Mouse (Mus musculus) liver, adult 2 months (tissue): ENCODE measurements at regions not wholly inside any gene's neighbourhood (a gene's known extent, or its start where the extent isn't known, plus 50 kb on each side); places are given as distances from the start of the nearest gene placed in this dataset.

ENCODE experiments used
- DNase-seq: peaks from one replicate; pipeline ENCODE4 v3.0.0-alpha.2; 2011; ENCODE audit warnings: low read depth, low spot score; ENCODE audit errors: extremely low read depth
- H3K27ac ChIP-seq: fragments of 200-500 bp; replicated peaks from 2 replicates; pipeline ENCODE4 v1.5.1; 2012; ENCODE audit warnings: low read depth, mild to moderate bottlenecking, control low read depth, inconsistent platforms, low read length; ENCODE audit not compliant: insufficient read depth
- H3K27me3 ChIP-seq: fragments of 200-500 bp; 2 replicates; pipeline ENCODE4 v1.6.1; 2012; ENCODE audit warnings: mild to moderate bottlenecking, moderate library complexity, low read length, inconsistent platforms; ENCODE audit not compliant: control insufficient read depth, insufficient read depth
- H3K36me3 ChIP-seq: fragments of 200-500 bp; 2 replicates; pipeline ENCODE4 v1.6.1; 2012; ENCODE audit warnings: low read length, inconsistent platforms; ENCODE audit not compliant: control insufficient read depth, insufficient read depth
- H3K4me1 ChIP-seq: fragments of 200-500 bp; 2 replicates; pipeline ENCODE4 v1.6.1; 2011; ENCODE audit warnings: low read length; ENCODE audit not compliant: control insufficient read depth, insufficient read depth
- H3K4me3 ChIP-seq: fragments of 200-500 bp; 2 replicates; pipeline ENCODE4 v1.5.1; 2011; ENCODE audit warnings: low read depth, mild to moderate bottlenecking, control low read depth, low read length, moderate library complexity; ENCODE audit not compliant: insufficient read depth
- H3K79me2 ChIP-seq: fragments of 200-500 bp; 2 replicates; pipeline ENCODE4 v1.6.1; 2012; ENCODE audit warnings: inconsistent platforms, mild to moderate bottlenecking, low read length, moderate library complexity; ENCODE audit not compliant: control insufficient read depth, insufficient read depth
- H3K9ac ChIP-seq: fragments of 200-500 bp; 2 replicates; pipeline ENCODE4 v1.6.1; 2012; ENCODE audit warnings: low read depth, mild to moderate bottlenecking, control low read depth, inconsistent platforms, low read length
- CTCF ChIP-seq: fragments of 200-500 bp; IDR thresholded peaks from 2 replicates; pipeline ENCODE4 v1.5.1; 2011; ENCODE audit warnings: low read depth, low read length, control low read depth
- POLR2A ChIP-seq: fragments of 200-500 bp; IDR thresholded peaks from 2 replicates; pipeline ENCODE4 v1.6.1; 2011; ENCODE audit warnings: low read length, control low read depth; ENCODE audit not compliant: insufficient read depth; ENCODE audit errors: extremely low read depth
- WGBS: fragments of 180-500 bp; shearing (Covaris S2); methylation state at CpG from one replicate; pipeline ENCODE4 v1.1.7; 2018; 5-methylcytosine and 5-hydroxymethylcytosine counted together

DNA sequence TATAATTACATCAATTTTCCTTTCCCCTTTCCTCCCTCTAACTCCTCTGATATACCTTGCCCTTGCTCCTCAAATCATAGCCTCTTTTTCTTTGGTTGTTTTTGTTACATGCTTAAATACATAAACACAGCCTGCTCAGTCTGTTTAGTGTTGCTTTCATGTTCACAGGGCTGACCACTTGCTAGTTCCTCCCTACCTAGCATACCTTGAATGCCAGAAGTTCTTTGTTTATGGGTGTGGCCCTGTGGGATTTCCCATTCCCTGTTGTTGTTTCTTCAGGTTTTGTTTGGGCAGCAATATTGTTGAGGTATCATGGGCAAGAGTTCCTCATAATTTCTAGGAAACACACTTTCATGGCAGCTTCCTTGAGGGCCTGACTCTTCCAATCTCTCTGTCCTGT is 807.7 kb downstream of the Diaph2 start:
- no peak for DNase-seq
- H3K36me3 ChIP-seq, result no peaks in the 10 kb centered on the region
- H3K27me3 ChIP-seq, result no peaks in the 10 kb centered on the region
- TF ChIP-seq POLR2A (no peak), CTCF (no peak)
- H3K79me2 ChIP-seq, result no peaks in the 10 kb centered on the region
- H3K9ac ChIP-seq, result no peak overlapping the region
- H3K27ac ChIP-seq, result no peak overlapping the region
- no peak overlapping the region for H3K4me3 ChIP-seq
- H3K4me1 ChIP-seq, result no peaks in the 10 kb centered on the region

DNA sequence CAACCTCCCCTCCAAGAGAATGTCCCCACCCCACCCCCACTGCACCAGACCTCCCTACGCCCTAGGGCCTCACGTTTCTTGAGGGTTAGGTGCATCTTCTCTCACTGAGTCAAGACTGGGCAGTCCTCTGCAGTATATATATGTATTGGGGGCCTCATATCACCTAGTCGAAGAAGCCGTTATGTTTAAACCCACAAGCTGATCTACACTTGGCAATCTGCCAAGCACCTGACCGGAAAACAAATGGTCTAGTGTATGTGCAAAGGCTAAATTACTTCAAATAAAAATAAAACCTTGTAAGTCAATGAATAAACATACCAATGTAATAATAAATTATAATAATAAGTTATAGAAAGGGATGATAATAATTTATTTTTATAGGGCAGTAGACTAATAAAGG is 828.2 kb downstream of the Diaph2 start:
- no peak for DNase-seq
- H3K4me3 ChIP-seq, result no peak overlapping the region
- H3K9ac ChIP-seq, result no peak overlapping the region
- H3K27me3 ChIP-seq, result no peaks in the 10 kb centered on the region
- 80% methylated on average over 5 of the region's 5 CpGs for WGBS
- H3K27ac ChIP-seq, result no peak overlapping the region
- TF ChIP-seq CTCF (no peak), POLR2A (no peak)
- no peaks in the 10 kb centered on the region for H3K36me3 ChIP-seq
- no peaks in the 10 kb centered on the region for H3K4me1 ChIP-seq
- no peaks in the 10 kb centered on the region for H3K79me2 ChIP-seq

- H3K9ac ChIP-seq, result no peak overlapping the region
- H3K27ac ChIP-seq, result no peak overlapping the region
- H3K4me3 ChIP-seq, result no peak overlapping the region
- 69% methylated on average over 1 of the region's 1 CpGs for WGBS
- no peaks in the 10 kb centered on the region for H3K4me1 ChIP-seq
- DNase-seq, result no peak
- no peaks in the 10 kb centered on the region for H3K79me2 ChIP-seq
- TF ChIP-seq POLR2A, result no peak
- no peak for TF ChIP-seq CTCF
- no peaks in the 10 kb centered on the region for H3K36me3 ChIP-seq
- no peaks in the 10 kb centered on the region for H3K27me3 ChIP-seq
Observed at GRCm38 (mm10) chrX:130596631-130597030, 847.1 kb downstream of the Diaph2 start.

GRCm38 (mm10) chrX:130601911-130602310 is 852.4 kb downstream of the Diaph2 start:
- no peaks in the 10 kb centered on the region for H3K4me1 ChIP-seq
- no peak overlapping the region for H3K9ac ChIP-seq
- no peak overlapping the region for H3K4me3 ChIP-seq
- no peak for TF ChIP-seq CTCF
- TF ChIP-seq POLR2A, result no peak
- H3K27me3 ChIP-seq, result no peaks in the 10 kb centered on the region
- no peak for DNase-seq
- 69% methylated on average over 3 of the region's 3 CpGs for WGBS
- no peaks in the 10 kb centered on the region for H3K36me3 ChIP-seq
- H3K27ac ChIP-seq, result no peak overlapping the region
- no peaks in the 10 kb centered on the region for H3K79me2 ChIP-seq

GRCm38 (mm10) chrX:130638513-130638912 is 889.0 kb downstream of the Diaph2 start:
- TF ChIP-seq CTCF (no peak), POLR2A (no peak)
- Histone ChIP-seq H3K27me3 (no peaks in the 10 kb centered on the region), H3K4me3 (no peak overlapping the region), H3K36me3 (no peaks in the 10 kb centered on the region), H3K4me1 (no peaks in the 10 kb centered on the region), H3K9ac (no peak overlapping the region), H3K79me2 (no peaks in the 10 kb centered on the region), H3K27ac (no peak overlapping the region)
- WGBS, result 62% methylated on average over 2 of the region's 2 CpGs
- no peak for DNase-seq

DNA sequence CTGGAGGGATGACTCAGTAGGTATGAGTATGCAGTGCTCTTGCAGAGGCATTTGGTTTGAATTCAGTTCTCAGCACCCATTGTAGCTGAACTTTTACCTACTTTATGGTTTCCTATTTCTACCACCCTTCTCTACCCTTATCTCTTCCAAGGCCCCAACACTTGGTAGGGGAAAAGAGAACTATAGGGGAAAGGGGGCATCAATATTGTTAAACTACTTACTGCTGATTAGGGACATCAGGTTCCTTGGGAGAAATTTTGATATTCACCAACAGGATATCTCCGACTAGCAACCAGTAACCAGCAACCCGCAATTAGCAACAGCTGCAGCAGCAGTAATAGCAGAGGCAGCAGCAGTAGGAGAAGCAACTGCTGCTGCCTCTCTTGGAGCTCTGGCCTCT is 906.3 kb downstream of the Diaph2 start:
- Histone ChIP-seq H3K36me3 (no peaks in the 10 kb centered on the region), H3K79me2 (no peaks in the 10 kb centered on the region), H3K27ac (no peak overlapping the region), H3K4me3 (no peak overlapping the region), H3K9ac (no peak overlapping the region), H3K4me1 (no peaks in the 10 kb centered on the region), H3K27me3 (no peaks in the 10 kb centered on the region)
- DNase-seq, result no peak
- TF ChIP-seq POLR2A, result no peak
- TF ChIP-seq CTCF, result no peak
- WGBS, result 100% methylated on average over 2 of the region's 2 CpGs
